Mouse (Mus musculus) small intestine, adult 2 months (tissue): Measurements from ENCODE around the gene Ppm1m. TPM values are rescaled to one million over a fixed set of nuclear protein-coding genes. Genes with fewer than 3 reads are reported as not detected.

Experiments
- H3K27ac ChIP-seq: fragments of 200-500 bp; 2 replicates; pipeline ENCODE4 v1.5.1; 2012; ENCODE audit warnings: low read depth, low read length, control low read depth, inconsistent platforms; ENCODE audit not compliant: insufficient read depth
- H3K27me3 ChIP-seq: fragments of 200-500 bp; 2 replicates; pipeline ENCODE4 v1.6.1; 2012; ENCODE audit warnings: mild to moderate bottlenecking, moderate library complexity, low read length, inconsistent platforms; ENCODE audit not compliant: control insufficient read depth, insufficient read depth
- H3K36me3 ChIP-seq: fragments of 200-500 bp; 2 replicates; pipeline ENCODE4 v1.6.1; 2012; ENCODE audit warnings: mild to moderate bottlenecking, low read length, control low read depth, inconsistent platforms; ENCODE audit not compliant: control insufficient read depth, insufficient read depth
- H3K4me1 ChIP-seq: fragments of 200-500 bp; 2 replicates; pipeline ENCODE4 v1.6.1; 2012; ENCODE audit warnings: low read length, inconsistent platforms, mixed read lengths; ENCODE audit not compliant: control insufficient read depth, insufficient read depth, insufficient read length
- H3K4me3 ChIP-seq: fragments of 200-500 bp; 2 replicates; pipeline ENCODE4 v1.5.1; 2012; ENCODE audit warnings: low read depth, mild to moderate bottlenecking, control low read depth, inconsistent platforms, low read length, moderate library complexity
- CTCF ChIP-seq: fragments of 200-500 bp; IDR thresholded peaks from 2 replicates; pipeline ENCODE4 v1.5.1; 2012; ENCODE audit warnings: low read depth, mild to moderate bottlenecking, control low read depth, inconsistent platforms, low read length, moderate library complexity, mixed read lengths; ENCODE audit not compliant: insufficient replicate concordance, insufficient read length; ENCODE audit errors: extremely low read depth
- POLR2A ChIP-seq: fragments of 200-500 bp; IDR thresholded peaks from 2 replicates; pipeline ENCODE4 v1.6.1; 2012; ENCODE audit warnings: low read depth, mild to moderate bottlenecking, control low read depth, inconsistent platforms, low read length, moderate library complexity
- WGBS: fragments of 180-500 bp; shearing (Covaris S2); methylation state at CpG from one replicate; pipeline ENCODE4 v1.1.7; 2018; 5-methylcytosine and 5-hydroxymethylcytosine counted together
- polyA plus RNA-seq: library from polyadenylated mRNA; depleted of rRNA; stranded (reverse); fragments of >200 nt; gene quantifications from 2 replicates; pipeline ENCODE4 v1.2.3, GENCODE M21; 2012

Gene Ppm1m
- polyA plus RNA-seq, 1 experiment = 14.9 TPM

DNA sequence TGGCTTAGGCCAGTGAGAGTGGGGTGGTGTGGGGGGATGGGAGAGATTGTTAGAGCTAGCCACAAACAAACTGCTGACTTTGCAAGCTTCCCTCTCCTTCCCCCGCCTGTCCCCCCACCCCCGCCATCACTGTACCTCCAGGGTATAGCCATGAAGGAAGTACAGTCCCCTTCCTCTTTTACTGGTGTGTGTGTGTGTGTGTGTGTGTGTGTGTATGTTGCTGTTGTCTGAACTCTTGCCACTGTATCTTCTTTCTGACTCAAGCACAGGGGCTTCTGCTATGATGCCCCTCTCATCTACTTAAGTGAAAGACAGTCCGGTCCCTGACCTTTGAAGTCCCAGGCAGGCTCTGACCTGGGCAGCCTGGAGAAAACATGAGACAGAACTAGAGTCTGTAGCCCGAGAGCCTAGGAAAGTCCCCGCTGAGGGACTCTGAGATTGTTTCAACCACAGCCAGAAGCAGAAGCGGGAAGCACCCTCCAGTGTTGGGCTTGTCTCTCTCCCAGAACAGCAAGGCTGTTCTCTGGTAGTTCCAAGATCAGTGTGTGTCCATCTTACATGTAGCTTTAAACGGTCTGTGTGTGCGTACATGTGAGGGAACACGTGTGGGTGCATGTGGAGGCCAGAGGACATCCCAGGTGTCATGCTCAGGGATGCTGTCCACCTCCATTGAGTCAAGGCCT is 30.6 kb upstream of the Ppm1m start:
- H3K4me3 ChIP-seq = no peak overlapping the region
- peaks cover 26% of the 10 kb centered on the region for H3K36me3 ChIP-seq
- peaks cover 9% of the 10 kb centered on the region for H3K4me1 ChIP-seq
- peak overlapping the region; percentile 62 for H3K27ac ChIP-seq
- H3K27me3 ChIP-seq = no peaks in the 10 kb centered on the region
- TF ChIP-seq CTCF (no peak), POLR2A (0 out of 2 replicates have a peak, but pooled peaks have one; percentile 14)
- WGBS = 78% methylated on average over 9 of the region's 9 CpGs

- Histone ChIP-seq H3K27me3 (no peaks in the 10 kb centered on the region), H3K4me3 (no peak overlapping the region), H3K27ac (no peak overlapping the region), H3K36me3 (peaks cover 5% of the 10 kb centered on the region; the same call in 1 of the 2 replicates), H3K4me1 (peaks cover 9% of the 10 kb centered on the region)
- 39% methylated on average over 8 of the region's 8 CpGs for WGBS
- no peak for TF ChIP-seq CTCF
- TF ChIP-seq POLR2A = no peak
These were observed 28.4 kb upstream of the Ppm1m start for GRCm38 (mm10) chr9:106227790-106228429.

GRCm38 (mm10) chr9:106226151-106226682 is 26.7 kb upstream of the Ppm1m start:
- no peaks in the 10 kb centered on the region for H3K36me3 ChIP-seq
- WGBS = 11% methylated on average over 34 of the region's 34 CpGs
- 0 out of 2 replicates have a peak overlapping the region, but pooled peaks have one; percentile 24 for H3K27ac ChIP-seq
- H3K4me3 ChIP-seq = peak overlapping the region; percentile 45
- TF ChIP-seq POLR2A (no peak), CTCF (no peak)
- H3K4me1 ChIP-seq = peaks cover 11% of the 10 kb centered on the region
- no peaks in the 10 kb centered on the region for H3K27me3 ChIP-seq

DNA sequence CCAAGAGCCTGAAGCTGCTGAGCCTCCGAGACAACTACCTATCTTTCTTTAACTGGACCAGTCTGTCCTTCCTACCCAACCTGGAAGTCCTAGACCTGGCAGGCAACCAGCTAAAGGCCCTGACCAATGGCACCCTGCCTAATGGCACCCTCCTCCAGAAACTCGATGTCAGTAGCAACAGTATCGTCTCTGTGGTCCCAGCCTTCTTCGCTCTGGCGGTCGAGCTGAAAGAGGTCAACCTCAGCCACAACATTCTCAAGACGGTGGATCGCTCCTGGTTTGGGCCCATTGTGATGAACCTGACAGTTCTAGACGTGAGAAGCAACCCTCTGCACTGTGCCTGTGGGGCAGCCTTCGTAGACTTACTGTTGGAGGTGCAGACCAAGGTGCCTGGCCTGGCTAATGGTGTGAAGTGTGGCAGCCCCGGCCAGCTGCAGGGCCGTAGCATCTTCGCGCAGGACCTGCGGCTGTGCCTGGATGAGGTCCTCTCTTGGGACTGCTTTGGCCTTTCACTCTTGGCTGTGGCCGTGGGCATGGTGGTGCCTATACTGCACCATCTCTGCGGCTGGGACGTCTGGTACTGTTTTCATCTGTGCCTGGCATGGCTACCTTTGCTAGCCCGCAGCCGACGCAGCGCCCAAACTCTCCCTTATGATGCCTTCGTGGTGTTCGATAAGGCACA is 26.1 kb upstream of the Ppm1m start:
- Histone ChIP-seq H3K4me1 (peaks cover 11% of the 10 kb centered on the region), H3K27ac (0 out of 2 replicates have a peak overlapping the region, but pooled peaks have one; percentile 24), H3K4me3 (peak overlapping the region; percentile 45), H3K27me3 (no peaks in the 10 kb centered on the region), H3K36me3 (no peaks in the 10 kb centered on the region)
- TF ChIP-seq POLR2A (no peak), CTCF (no peak)
- 62% methylated on average over 24 of the region's 24 CpGs for WGBS

DNA sequence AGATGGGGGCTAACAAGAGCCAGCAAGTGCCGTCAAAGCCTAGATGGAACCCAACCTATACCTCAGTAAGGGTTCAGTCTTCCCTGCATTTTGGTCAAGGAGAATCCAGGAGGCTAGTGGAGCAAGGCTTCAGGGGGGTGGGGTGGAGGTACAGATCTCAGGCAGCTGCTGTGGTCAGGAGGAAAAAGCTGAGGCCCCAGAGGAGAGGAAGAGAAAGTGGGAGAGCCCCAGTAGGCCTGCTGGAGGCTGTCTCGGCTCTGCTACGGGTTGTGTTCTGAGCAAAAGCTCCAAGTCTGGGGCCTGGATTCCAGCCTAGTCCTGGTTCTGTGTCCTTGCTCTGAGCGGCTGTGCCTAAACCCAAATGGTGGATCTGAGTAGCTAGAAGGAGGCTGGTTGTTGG is 23.4 kb upstream of the Ppm1m start:
- peak overlapping the region; percentile 48 for H3K4me3 ChIP-seq
- H3K4me1 ChIP-seq = peaks cover 11% of the 10 kb centered on the region
- WGBS = 80% methylated on average over 4 of the region's 4 CpGs
- H3K27ac ChIP-seq = peak overlapping the region; percentile 61
- H3K36me3 ChIP-seq = no peaks in the 10 kb centered on the region
- H3K27me3 ChIP-seq = no peaks in the 10 kb centered on the region
- TF ChIP-seq POLR2A = no peak
- no peak for TF ChIP-seq CTCF

- peak within 1 kb of the TSS; percentile 61 for H3K27ac ChIP-seq
- H3K4me3 ChIP-seq = peak within 1 kb of the TSS; percentile 48
- H3K36me3 ChIP-seq = no peaks in the 10 kb centered on the region
- TF ChIP-seq CTCF (no peak), POLR2A (no peak)
- H3K4me1 ChIP-seq = peaks cover 11% of the 10 kb centered on the region
- H3K27me3 ChIP-seq = no peaks in the 10 kb centered on the region
- WGBS = 47% methylated on average over 4 of the region's 4 CpGs
These were observed 22.8 kb upstream of the Ppm1m start, which contains the start of gene Tlr9 for GRCm38 (mm10) chr9:106222261-106222851. Tlr9 (plus strand) TSS chr9:106222598.
